Mouse (Mus musculus) forebrain, embryonic 13.5 days (tissue): ENCODE measurements around the gene Fchsd2. TPM values are rescaled to one million over a fixed set of nuclear protein-coding genes. Genes with fewer than 3 reads are reported as not detected.

Source experiments
- ATAC-seq: fragments of 200-750 bp; cut with Nextera tagmentation; 2 replicates; pipeline ENCODE4 v1.8.0; 2017
- H3K27ac ChIP-seq: fragments of 300-500 bp; sonication (generic); 2 replicates; pipeline ENCODE4 v1.5.1; 2015; ENCODE audit warnings: inconsistent platforms, mild to moderate bottlenecking, moderate library complexity
- H3K27me3 ChIP-seq: fragments of 300-500 bp; sonication (generic); 2 replicates; pipeline ENCODE4 v1.6.1; 2015; ENCODE audit warnings: mild to moderate bottlenecking, inconsistent platforms
- H3K36me3 ChIP-seq: fragments of 300-500 bp; sonication (generic); 2 replicates; pipeline ENCODE4 v1.6.1; 2015; ENCODE audit warnings: mild to moderate bottlenecking, inconsistent platforms; ENCODE audit not compliant: poor library complexity, severe bottlenecking
- H3K4me1 ChIP-seq: fragments of 300-500 bp; sonication (generic); 2 replicates; pipeline ENCODE4 v1.6.1; 2015; ENCODE audit warnings: inconsistent platforms
- H3K4me2 ChIP-seq: fragments of 300-500 bp; sonication (generic); 2 replicates; pipeline ENCODE4 v1.6.1; 2015; ENCODE audit warnings: inconsistent platforms, mild to moderate bottlenecking, moderate library complexity
- H3K4me3 ChIP-seq: fragments of 300-500 bp; sonication (generic); 2 replicates; pipeline ENCODE4 v1.5.1; 2015; ENCODE audit warnings: mild to moderate bottlenecking, inconsistent platforms
- H3K9ac ChIP-seq: fragments of 300-500 bp; sonication (generic); 2 replicates; pipeline ENCODE4 v1.6.1; 2015; ENCODE audit warnings: mild to moderate bottlenecking, inconsistent platforms
- H3K9me3 ChIP-seq: fragments of 300-500 bp; sonication (generic); replicated peaks from 2 replicates; pipeline ENCODE4 v1.6.1; 2016; ENCODE audit warnings: inconsistent platforms
- WGBS: fragments of 180-500 bp; shearing (Covaris S2); methylation state at CpG from one replicate; pipeline ENCODE4 v1.1.7; 2015; 5-methylcytosine and 5-hydroxymethylcytosine counted together
- polyA plus RNA-seq: library from polyadenylated mRNA; unstranded; fragments of >200 nt; fragmentation: Nextera tagmentation; extraction: Ambion mirVana; gene quantifications from 2 replicates; pipeline ENCODE4 v1.2.1, GENCODE M21; 2015

The Fchsd2 gene
- polyA plus RNA-seq, 1 experiment from 2014 or later = 33.3 TPM

- no peak for ATAC-seq
- no peak overlapping the region for H3K9ac ChIP-seq
- H3K27ac ChIP-seq = no peak overlapping the region
- peaks cover 8% of the 10 kb centered on the region for H3K4me1 ChIP-seq
- no peaks in the 10 kb centered on the region for H3K9me3 ChIP-seq
- H3K27me3 ChIP-seq = no peaks in the 10 kb centered on the region
- WGBS = 44% methylated on average over 2 of the region's 2 CpGs
- H3K4me2 ChIP-seq = no peak overlapping the region
- no peak overlapping the region for H3K4me3 ChIP-seq
- H3K36me3 ChIP-seq = no peaks in the 10 kb centered on the region
Observed at GRCm38 (mm10) chr7:101166568-101166967, 73.9 kb downstream of the Fchsd2 start.

- Histone ChIP-seq H3K9ac (no peak overlapping the region), H3K36me3 (no peaks in the 10 kb centered on the region), H3K27ac (no peak overlapping the region), H3K4me2 (no peak overlapping the region), H3K9me3 (no peaks in the 10 kb centered on the region), H3K27me3 (no peaks in the 10 kb centered on the region), H3K4me3 (no peak overlapping the region), H3K4me1 (peaks cover 7% of the 10 kb centered on the region; the same call in 1 of the 2 replicates)
- no peak for ATAC-seq
- WGBS = 66% methylated on average over 3 of the region's 3 CpGs
Observed at GRCm38 (mm10) chr7:101170482-101170881, 77.8 kb downstream of the Fchsd2 start.

GRCm38 (mm10) chr7:101171002-101171401 is 78.3 kb downstream of the Fchsd2 start:
- 92% methylated on average over 1 of the region's 1 CpGs for WGBS
- Histone ChIP-seq H3K4me3 (no peak overlapping the region), H3K27ac (no peak overlapping the region), H3K27me3 (no peaks in the 10 kb centered on the region), H3K4me1 (peaks cover 7% of the 10 kb centered on the region; the same call in 1 of the 2 replicates), H3K36me3 (no peaks in the 10 kb centered on the region), H3K4me2 (no peak overlapping the region), H3K9ac (no peak overlapping the region), H3K9me3 (no peaks in the 10 kb centered on the region)
- no peak for ATAC-seq

- Histone ChIP-seq H3K4me1 (peaks cover 7% of the 10 kb centered on the region; the same call in 1 of the 2 replicates), H3K36me3 (0 out of 2 replicates have a peak, but pooled peaks cover under 1% of the 10 kb centered on the region), H3K9me3 (no peaks in the 10 kb centered on the region), H3K4me3 (no peak overlapping the region), H3K27me3 (no peaks in the 10 kb centered on the region), H3K4me2 (no peak overlapping the region), H3K9ac (no peak overlapping the region), H3K27ac (no peak overlapping the region)
- ATAC-seq = no peak
- WGBS = 75% methylated on average over 3 of the region's 3 CpGs
Observed at GRCm38 (mm10) chr7:101173331-101173730, 80.7 kb downstream of the Fchsd2 start.

DNA sequence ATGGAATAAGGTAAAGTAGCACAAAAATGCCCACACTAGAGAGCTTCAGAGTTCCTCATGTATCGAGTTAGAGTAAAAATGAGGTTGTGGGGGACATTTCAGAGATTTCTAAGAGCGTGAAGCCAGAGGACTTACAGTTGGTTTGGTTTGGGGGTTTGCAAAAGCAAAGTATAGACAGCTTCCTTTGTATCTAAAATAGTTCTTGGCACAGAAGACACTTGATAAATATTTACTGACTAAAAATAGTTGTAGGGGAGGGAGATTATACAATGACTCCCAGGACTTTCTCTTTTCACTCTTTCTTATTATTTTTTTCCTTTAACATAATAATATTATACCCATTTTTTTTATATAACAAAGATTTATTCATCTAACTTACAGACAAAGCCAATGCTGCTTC is 86.1 kb downstream of the Fchsd2 start:
- Histone ChIP-seq H3K9ac (no peak overlapping the region), H3K4me1 (peaks cover 3% of the 10 kb centered on the region; the same call in 1 of the 2 replicates), H3K27me3 (no peaks in the 10 kb centered on the region), H3K27ac (no peak overlapping the region), H3K4me2 (no peak overlapping the region), H3K9me3 (no peaks in the 10 kb centered on the region), H3K4me3 (no peak overlapping the region), H3K36me3 (0 out of 2 replicates have a peak, but pooled peaks cover 4% of the 10 kb centered on the region)
- WGBS = 89% methylated on average over 2 of the region's 2 CpGs
- ATAC-seq = no peak

DNA sequence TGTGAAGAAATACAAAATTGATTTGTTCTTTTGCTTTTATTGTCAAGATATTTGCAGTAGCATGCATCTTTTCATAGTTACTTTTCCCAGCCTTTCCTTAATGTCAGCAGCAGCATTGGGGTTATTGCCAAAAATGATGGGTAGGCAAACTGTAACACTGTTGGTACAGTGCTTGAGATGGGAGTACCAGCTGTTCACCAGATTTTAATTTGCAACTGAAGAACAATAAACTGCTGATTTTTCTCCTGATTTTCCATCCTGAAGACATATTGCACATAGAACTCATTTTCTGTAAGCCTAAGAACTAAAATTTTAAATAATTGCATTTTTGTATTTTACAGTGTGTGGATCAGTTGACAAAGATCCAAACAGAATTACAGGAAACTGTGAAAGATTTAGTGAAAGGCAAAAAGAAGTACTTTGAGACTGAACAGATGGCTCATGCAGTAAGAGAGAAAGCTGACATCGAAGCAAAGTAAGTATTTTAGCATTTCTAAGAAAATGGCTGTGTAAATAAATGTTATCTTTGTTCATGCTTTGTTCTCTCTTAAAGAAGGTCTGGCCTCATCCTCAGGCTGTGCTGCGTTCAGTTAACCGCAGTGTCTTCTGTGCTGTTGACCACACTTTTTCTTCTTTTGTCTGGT is 98.8 kb downstream of the Fchsd2 start:
- Histone ChIP-seq H3K9me3 (no peaks in the 10 kb centered on the region), H3K27ac (peak overlapping the region; percentile 78), H3K4me2 (no peak overlapping the region), H3K27me3 (no peaks in the 10 kb centered on the region), H3K36me3 (peaks cover 13% of the 10 kb centered on the region; the same call in 1 of the 2 replicates), H3K9ac (no peak overlapping the region), H3K4me1 (0 out of 2 replicates have a peak, but pooled peaks cover 7% of the 10 kb centered on the region), H3K4me3 (no peak overlapping the region)
- ATAC-seq = peak; percentile 85
- 76% methylated on average over 3 of the region's 3 CpGs for WGBS

DNA sequence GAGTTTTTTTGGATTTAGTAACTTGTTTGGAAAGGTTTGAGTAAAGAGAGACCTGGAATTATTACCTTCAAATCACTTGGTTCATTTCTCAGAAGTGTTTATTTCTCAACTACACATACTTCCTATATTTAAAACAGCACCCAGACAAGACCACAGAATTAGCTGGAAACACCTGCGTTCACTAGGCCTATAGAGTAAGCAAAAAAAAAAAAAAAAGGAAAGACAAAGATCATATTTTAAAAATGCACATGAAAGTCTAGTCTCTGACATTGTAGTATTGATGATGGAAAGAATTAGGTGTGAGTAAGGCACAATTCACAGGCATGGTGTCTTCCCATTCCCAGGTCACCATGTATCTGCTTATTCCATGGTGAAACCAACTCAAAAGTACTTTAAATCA is 118.2 kb downstream of the Fchsd2 start:
- no peak overlapping the region for H3K4me2 ChIP-seq
- no peaks in the 10 kb centered on the region for H3K4me1 ChIP-seq
- WGBS = 92% methylated on average over 1 of the region's 1 CpGs
- no peak for ATAC-seq
- H3K27ac ChIP-seq = no peak overlapping the region
- no peaks in the 10 kb centered on the region for H3K9me3 ChIP-seq
- H3K27me3 ChIP-seq = no peaks in the 10 kb centered on the region
- H3K9ac ChIP-seq = no peak overlapping the region
- H3K36me3 ChIP-seq = 0 out of 2 replicates have a peak, but pooled peaks cover 16% of the 10 kb centered on the region
- H3K4me3 ChIP-seq = no peak overlapping the region

DNA sequence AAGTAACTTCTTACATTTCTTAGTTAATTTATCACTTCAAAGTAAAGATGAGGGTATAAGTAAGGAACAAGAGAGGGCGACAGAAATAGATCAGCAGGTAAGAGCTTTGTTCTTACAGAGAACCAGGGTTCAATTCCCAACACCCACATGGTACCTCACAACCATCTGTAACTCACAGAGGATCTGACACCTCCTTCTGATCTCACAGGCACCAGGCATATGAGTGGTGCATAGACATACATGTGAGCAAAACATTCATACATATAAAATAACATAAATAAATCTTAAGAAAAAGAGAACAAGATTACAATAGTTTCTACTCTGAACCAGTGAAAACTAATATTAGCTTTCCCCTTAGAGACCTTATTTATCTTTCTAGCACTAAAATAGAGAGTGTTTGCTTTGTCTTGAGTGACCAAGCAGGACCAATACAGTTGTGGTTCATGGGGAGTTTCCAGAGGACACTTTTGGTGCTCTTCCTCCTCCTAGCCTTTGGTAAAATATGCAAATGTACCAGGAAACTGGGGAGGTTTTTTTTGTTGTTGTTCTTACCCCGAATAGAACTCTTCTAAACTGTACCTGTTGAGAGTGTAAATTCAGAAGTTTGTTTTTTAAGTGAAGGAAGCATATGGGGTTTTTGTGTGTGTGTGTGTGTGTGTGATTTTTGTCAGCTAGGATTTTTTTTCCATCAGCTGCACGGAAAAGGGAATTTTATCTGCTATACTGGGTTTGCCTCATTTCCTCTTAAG is 121.0 kb downstream of the Fchsd2 start:
- Histone ChIP-seq H3K4me1 (no peaks in the 10 kb centered on the region), H3K9ac (no peak overlapping the region), H3K9me3 (no peaks in the 10 kb centered on the region), H3K4me3 (no peak overlapping the region), H3K27me3 (no peaks in the 10 kb centered on the region), H3K4me2 (no peak overlapping the region), H3K27ac (no peak overlapping the region), H3K36me3 (0 out of 2 replicates have a peak, but pooled peaks cover 16% of the 10 kb centered on the region)
- ATAC-seq = no peak
- WGBS = 90% methylated on average over 3 of the region's 3 CpGs

DNA sequence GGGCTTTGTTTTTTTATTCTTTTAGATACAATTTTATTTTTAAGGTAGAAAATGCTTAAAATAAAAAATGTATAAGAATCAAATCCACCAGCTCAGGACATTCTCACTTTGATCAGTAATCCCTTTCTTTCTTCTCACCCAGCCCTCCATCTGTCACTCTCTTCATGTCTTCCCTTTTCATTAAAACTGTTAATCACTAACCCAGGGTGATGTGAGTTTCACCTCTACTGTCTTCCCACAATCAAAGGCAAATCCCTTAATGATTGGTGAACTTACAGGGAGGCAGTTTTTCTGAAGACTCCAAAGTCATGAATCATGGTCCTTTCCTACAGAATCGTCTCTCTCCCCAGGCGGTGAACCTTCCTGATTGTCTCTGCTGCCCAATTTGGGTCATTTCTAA is 124.1 kb downstream of the Fchsd2 start:
- H3K4me3 ChIP-seq = no peak overlapping the region
- H3K4me1 ChIP-seq = no peaks in the 10 kb centered on the region
- 78% methylated on average over 2 of the region's 2 CpGs for WGBS
- no peak for ATAC-seq
- H3K27me3 ChIP-seq = no peaks in the 10 kb centered on the region
- no peak overlapping the region for H3K4me2 ChIP-seq
- no peaks in the 10 kb centered on the region for H3K9me3 ChIP-seq
- no peak overlapping the region for H3K9ac ChIP-seq
- no peak overlapping the region for H3K27ac ChIP-seq
- H3K36me3 ChIP-seq = 0 out of 2 replicates have a peak, but pooled peaks cover 11% of the 10 kb centered on the region

GRCm38 (mm10) chr7:101223501-101223900 is 130.8 kb downstream of the Fchsd2 start:
- Histone ChIP-seq H3K4me1 (no peaks in the 10 kb centered on the region), H3K4me3 (no peak overlapping the region), H3K9me3 (no peaks in the 10 kb centered on the region), H3K36me3 (no peaks in the 10 kb centered on the region), H3K27me3 (no peaks in the 10 kb centered on the region), H3K9ac (no peak overlapping the region), H3K27ac (no peak overlapping the region), H3K4me2 (no peak overlapping the region)
- 95% methylated on average over 2 of the region's 2 CpGs for WGBS
- no peak for ATAC-seq

GRCm38 (mm10) chr7:101229336-101229735 is 136.7 kb downstream of the Fchsd2 start:
- H3K27me3 ChIP-seq = no peaks in the 10 kb centered on the region
- no peak overlapping the region for H3K27ac ChIP-seq
- no peak for ATAC-seq
- peaks cover 5% of the 10 kb centered on the region; the same call in 1 of the 2 replicates for H3K4me1 ChIP-seq
- no peak overlapping the region for H3K4me2 ChIP-seq
- H3K9ac ChIP-seq = no peak overlapping the region
- no peaks in the 10 kb centered on the region for H3K9me3 ChIP-seq
- no peak overlapping the region for H3K4me3 ChIP-seq
- WGBS = 83% methylated on average over 1 of the region's 1 CpGs
- H3K36me3 ChIP-seq = no peaks in the 10 kb centered on the region

- H3K27me3 ChIP-seq = no peaks in the 10 kb centered on the region
- H3K9me3 ChIP-seq = no peaks in the 10 kb centered on the region
- H3K9ac ChIP-seq = no peak overlapping the region
- no peak overlapping the region for H3K4me2 ChIP-seq
- H3K4me1 ChIP-seq = peaks cover 5% of the 10 kb centered on the region; the same call in 1 of the 2 replicates
- H3K36me3 ChIP-seq = peaks cover 4% of the 10 kb centered on the region; the same call in 1 of the 2 replicates
- no peak overlapping the region for H3K27ac ChIP-seq
- ATAC-seq = no peak
- no peak overlapping the region for H3K4me3 ChIP-seq
- WGBS = 26% methylated on average over 2 of the region's 2 CpGs
Observed at GRCm38 (mm10) chr7:101231458-101231857, 138.8 kb downstream of the Fchsd2 start.
